Mouse (Mus musculus) megakaryocyte, embryonic 14.5 days (primary cell): Measurements from ENCODE around the gene Ptpn1.

Experiments used
- FLI1 ChIP-seq: IDR thresholded peaks from 2 replicates; pipeline ENCODE4 v1.6.1; 2012; ENCODE audit warnings: low read length, inconsistent platforms, mixed read lengths
- GATA1 ChIP-seq: IDR thresholded peaks from 3 replicates; pipeline ENCODE4 v1.6.1; 2012; ENCODE audit warnings: mixed read lengths, low read length, inconsistent platforms, borderline replicate concordance

DNA sequence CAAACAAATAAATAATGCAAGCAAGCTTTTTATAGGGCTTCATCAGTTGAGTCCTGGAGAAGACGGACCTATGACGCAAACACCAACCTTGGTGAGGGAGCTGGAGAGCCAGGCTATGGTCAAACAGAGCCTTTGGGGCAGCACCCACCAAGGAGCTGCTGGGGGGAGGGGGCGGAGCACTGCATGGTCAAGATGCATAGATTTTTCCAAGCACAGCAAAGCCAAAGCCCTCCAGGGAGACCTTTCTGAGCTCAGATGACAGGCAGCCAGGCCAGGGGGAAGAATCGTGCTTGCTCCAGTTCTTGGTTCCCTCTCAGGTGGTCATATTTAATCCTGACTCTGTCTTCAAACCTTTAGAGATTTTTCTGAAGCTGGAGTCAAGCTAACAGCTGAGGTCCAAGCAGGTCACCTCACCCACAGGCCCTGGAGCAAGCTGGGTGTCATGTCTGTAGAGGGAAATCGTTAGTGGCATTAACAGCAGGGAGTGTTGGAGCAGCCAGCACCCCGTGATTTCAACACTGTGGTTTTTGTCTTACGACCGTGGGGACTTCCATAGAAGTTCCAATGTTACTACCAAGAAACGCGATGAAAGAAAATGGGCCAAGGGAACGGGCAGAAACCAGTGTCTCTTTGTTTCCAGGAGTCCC is 22.2 kb upstream of the Ptpn1 start:
- TF ChIP-seq GATA1 (no peak), FLI1 (no peak)
